Comparison of ENCODE assay signal across 20 mouse cellular contexts in genomic region chr8:45527708-45528107, GRCm38 (mm10).
"Had no signal": no experiment of that assay in that cellular context is flagged by ENCODE, and none has a peak within 500 bp of the region (broad histone marks: within the 10 kb centered on the region; RNA-seq: fewer than 3 reads in every experiment).

No protein-coding gene starts in this region.

- H3K9me3 ChIP-seq: lung, embryonic 15.5 days; midbrain, embryonic 10.5 days; midbrain, embryonic 12.5 days; neural tube, embryonic 13.5 days; neural tube, embryonic 15.5 days had no signal

- H3K36me3 ChIP-seq: lung, embryonic 15.5 days; midbrain, embryonic 10.5 days; midbrain, embryonic 12.5 days; neural tube, embryonic 13.5 days; neural tube, embryonic 15.5 days had no signal

- H3K4me1 ChIP-seq: lung, embryonic 15.5 days; midbrain, embryonic 10.5 days; midbrain, embryonic 12.5 days; neural tube, embryonic 13.5 days; neural tube, embryonic 15.5 days had no signal

- H3K4me2 ChIP-seq: lung, embryonic 15.5 days; midbrain, embryonic 12.5 days; neural tube, embryonic 13.5 days; neural tube, embryonic 15.5 days had no signal

- H3K27ac ChIP-seq: lung, embryonic 15.5 days; midbrain, embryonic 10.5 days; midbrain, embryonic 12.5 days; neural tube, embryonic 13.5 days; neural tube, embryonic 15.5 days had no signal

- ATAC-seq: lung, postnatal 0 days; midbrain, embryonic 16.5 days had no signal

- H3K9ac ChIP-seq: lung, embryonic 15.5 days; midbrain, embryonic 12.5 days; neural tube, embryonic 13.5 days; neural tube, embryonic 15.5 days had no signal

- H3K27me3 ChIP-seq: lung, embryonic 15.5 days; midbrain, embryonic 12.5 days; neural tube, embryonic 13.5 days; neural tube, embryonic 15.5 days had no signal

- H3K4me3 ChIP-seq: lung, embryonic 15.5 days; midbrain, embryonic 10.5 days; midbrain, embryonic 12.5 days; myocyte; neural tube, embryonic 13.5 days; neural tube, embryonic 15.5 days had no signal

- DNase-seq: lung, adult 2 months; lung, postnatal 14 days; lung, postnatal 4 days; midbrain, embryonic 14.5 days; retina, postnatal 1 day; right cerebral cortex, adult 18-20 months; right cerebral cortex, postnatal 25 days; right cerebral cortex, postnatal 4 days; spleen, adult 18-20 months; thymus, adult 18-20 months; thymus, postnatal 14 days; thymus, postnatal 36 days had no signal
